Mouse (Mus musculus) forebrain, embryonic 11.5 days (tissue): ENCODE measurements around the gene Capn9. TPM values are rescaled to one million over a fixed set of nuclear protein-coding genes. Genes with fewer than 3 reads are reported as not detected.

Source experiments
- ATAC-seq: fragments of 200-750 bp; cut with Nextera tagmentation; replicated peaks from 2 replicates; pipeline ENCODE4 v1.8.0; 2017; ENCODE audit warnings: moderate TSS enrichment; ENCODE audit not compliant: low FRiP score
- DNase-seq: peaks from one replicate; pipeline ENCODE4 v3.0.0-alpha.2; 2017; ENCODE audit warnings: low spot score
- H3K27ac ChIP-seq: fragments of 300-500 bp; sonication (generic); 2 replicates; pipeline ENCODE4 v1.5.1; 2014; ENCODE audit warnings: low read depth, low read length
- H3K27me3 ChIP-seq: fragments of 300-500 bp; sonication (generic); 2 replicates; pipeline ENCODE4 v1.6.1; 2014; ENCODE audit warnings: mild to moderate bottlenecking, low read length, mixed read lengths; ENCODE audit not compliant: control insufficient read depth, insufficient read depth
- H3K36me3 ChIP-seq: fragments of 300-500 bp; sonication (generic); 2 replicates; pipeline ENCODE4 v1.6.1; 2014; ENCODE audit warnings: mild to moderate bottlenecking, low read length, moderate library complexity, mixed read lengths; ENCODE audit not compliant: control insufficient read depth, insufficient read depth
- H3K4me1 ChIP-seq: fragments of 300-500 bp; sonication (generic); replicated peaks from 2 replicates; pipeline ENCODE4 v1.6.1; 2014; ENCODE audit warnings: low read length, mixed read lengths; ENCODE audit not compliant: control insufficient read depth, insufficient read depth
- H3K4me2 ChIP-seq: fragments of 300-500 bp; sonication (generic); 2 replicates; pipeline ENCODE4 v1.6.1; 2014; ENCODE audit warnings: low read depth, mild to moderate bottlenecking, low read length, moderate library complexity, mixed read lengths; ENCODE audit not compliant: severe bottlenecking
- H3K4me3 ChIP-seq: fragments of 300-500 bp; sonication (generic); 2 replicates; pipeline ENCODE4 v1.5.1; 2014; ENCODE audit warnings: low read depth, low read length
- H3K9ac ChIP-seq: fragments of 300-500 bp; sonication (generic); 2 replicates; pipeline ENCODE4 v1.6.1; 2014; ENCODE audit warnings: low read length
- H3K9me3 ChIP-seq: fragments of 300-500 bp; sonication (generic); 2 replicates; pipeline ENCODE4 v1.6.1; 2016; ENCODE audit warnings: low read length, mixed read lengths; ENCODE audit not compliant: control insufficient read depth
- WGBS: fragments of 180-500 bp; shearing (Covaris S2); extraction: QIAGEN DNeasy Blood & Tissue Kit; methylation state at CpG from one replicate; pipeline ENCODE4 v1.1.7; 2014; 5-methylcytosine and 5-hydroxymethylcytosine counted together
- polyA plus RNA-seq: library from polyadenylated mRNA; unstranded; fragments of >200 nt; fragmentation: Nextera tagmentation; extraction: Ambion mirVana; gene quantifications from 2 replicates; pipeline ENCODE4 v1.2.1, GENCODE M21; 2014

Capn9 gene
- polyA plus RNA-seq, 1 experiment from 2014 or later, result not detected

DNA sequence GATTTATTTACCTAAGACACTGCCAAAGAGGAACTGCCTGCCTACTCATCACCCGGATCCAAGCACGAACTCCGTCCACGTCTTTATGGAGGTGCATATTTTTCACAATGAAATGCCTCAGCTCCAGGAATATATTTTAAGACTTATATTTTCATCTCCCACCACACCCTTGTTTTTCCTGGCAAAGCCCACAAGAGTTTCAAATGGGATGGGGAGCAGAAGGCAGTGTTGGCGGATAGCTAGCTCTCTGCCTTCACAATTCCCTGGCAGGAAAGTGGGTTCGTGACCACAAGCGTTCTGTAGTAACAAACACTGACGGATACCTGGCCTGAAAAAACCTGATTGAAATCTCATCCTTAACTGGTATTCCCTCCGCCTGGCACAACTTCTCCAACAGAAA, 85.9 kb downstream of the Capn9 start:
- no peak for ATAC-seq
- peak overlapping the region; percentile 89; the same call in 1 of the 2 replicates for H3K9ac ChIP-seq
- DNase-seq, result no peak
- no peaks in the 10 kb centered on the region for H3K9me3 ChIP-seq
- H3K4me1 ChIP-seq, result peaks cover 5% of the 10 kb centered on the region
- H3K4me3 ChIP-seq, result peak overlapping the region; percentile 79
- H3K4me2 ChIP-seq, result peak overlapping the region; percentile 93
- H3K27ac ChIP-seq, result no peak overlapping the region
- WGBS, result 63% methylated on average over 9 of the region's 9 CpGs
- H3K36me3 ChIP-seq, result no peaks in the 10 kb centered on the region
- H3K27me3 ChIP-seq, result no peaks in the 10 kb centered on the region

DNA sequence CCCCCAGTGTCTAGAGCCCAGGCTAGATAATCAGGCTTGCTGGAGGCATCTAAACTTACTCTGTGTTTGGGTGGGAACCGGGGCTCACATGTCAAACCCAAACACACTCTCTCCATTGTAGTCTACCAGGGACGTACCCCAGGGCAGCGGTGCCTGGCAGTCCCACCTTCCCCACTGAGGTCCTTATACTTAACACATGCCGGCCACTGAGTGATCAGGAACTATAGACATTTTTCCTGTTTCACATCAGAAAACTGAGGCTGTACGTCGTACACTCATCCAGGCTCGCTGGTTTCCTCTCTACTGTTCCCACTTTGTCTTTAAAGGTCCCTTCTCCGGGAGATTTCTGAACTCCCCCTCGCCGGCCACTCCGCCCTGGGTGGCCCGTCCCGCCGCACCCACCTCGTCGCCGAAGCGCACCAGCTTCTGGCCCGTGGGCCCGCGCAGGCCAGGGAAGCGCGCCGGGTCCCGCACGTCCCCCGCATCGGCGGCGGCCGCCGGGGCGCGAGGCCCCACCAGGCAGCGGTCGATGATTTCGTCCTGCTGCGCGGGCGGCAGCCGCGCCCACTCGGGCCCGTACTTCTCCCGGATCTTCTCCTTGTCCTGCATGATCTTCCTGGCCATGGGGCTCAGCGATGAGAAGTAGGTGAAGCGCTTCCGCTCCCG, 86.7 kb downstream of the Capn9 start:
- H3K27me3 ChIP-seq, result no peaks in the 10 kb centered on the region
- no peaks in the 10 kb centered on the region for H3K9me3 ChIP-seq
- peaks cover 5% of the 10 kb centered on the region for H3K4me1 ChIP-seq
- DNase-seq, result peak; percentile 62
- WGBS, result under 1% methylated on average over 49 of the region's 49 CpGs
- H3K36me3 ChIP-seq, result no peaks in the 10 kb centered on the region
- peak overlapping the region; percentile 79 for H3K4me3 ChIP-seq
- H3K4me2 ChIP-seq, result peak overlapping the region; percentile 93
- peak; percentile 68 for ATAC-seq
- peak overlapping the region; percentile 18; the same call in 1 of the 2 replicates for H3K27ac ChIP-seq
- peak overlapping the region; percentile 89 for H3K9ac ChIP-seq

DNA sequence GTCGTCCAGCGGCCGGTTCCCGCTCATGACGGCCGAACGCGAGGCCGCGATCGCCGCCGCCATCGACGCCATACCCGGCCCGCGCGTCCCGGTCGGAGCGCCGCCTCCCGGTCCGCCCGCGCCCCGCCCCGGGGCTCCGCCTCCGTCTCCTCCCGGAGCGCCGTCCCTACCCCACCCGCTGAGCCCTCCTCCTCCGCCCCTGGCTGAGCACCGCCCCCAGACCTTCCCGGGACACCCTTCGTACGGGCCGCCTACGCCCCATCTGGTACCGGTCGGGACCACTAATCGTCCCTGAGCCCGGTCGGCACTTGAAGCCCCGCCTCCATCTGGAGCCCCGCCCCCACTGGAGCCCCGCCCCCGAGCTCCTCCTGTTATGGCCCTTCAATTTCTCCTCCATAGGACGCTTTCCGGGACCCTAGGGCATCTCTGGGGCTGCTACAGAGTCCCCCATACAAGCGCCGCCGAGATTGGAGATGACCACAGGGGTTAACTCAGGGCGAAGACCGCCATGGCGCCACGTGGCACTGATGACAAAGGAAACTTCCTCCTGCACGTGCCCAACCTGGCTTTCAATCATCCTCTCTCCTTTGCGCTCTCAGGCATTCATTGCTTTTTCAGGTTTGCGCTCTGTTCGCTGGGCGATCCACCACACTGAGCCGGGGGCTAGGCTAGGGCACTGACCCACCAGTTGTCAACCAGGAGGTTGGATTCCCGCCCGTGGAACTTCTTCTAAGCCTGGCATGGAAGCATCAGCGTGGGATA, 87.4 kb downstream of the Capn9 start, which contains the start of gene 2310022B05Rik:
Gene 2310022B05Rik, minus strand, starts transcription at position 258 of the 762 bp plus-strand sequence.
- Histone ChIP-seq H3K9me3 (no peaks in the 10 kb centered on the region), H3K27me3 (no peaks in the 10 kb centered on the region), H3K27ac (peak within 1 kb of the TSS; percentile 18; the same call in 1 of the 2 replicates), H3K4me2 (peak within 1 kb of the TSS; percentile 93), H3K36me3 (no peaks in the 10 kb centered on the region), H3K4me1 (peaks cover 5% of the 10 kb centered on the region), H3K9ac (peak within 1 kb of the TSS; percentile 89), H3K4me3 (peak within 1 kb of the TSS; percentile 79)
- DNase-seq, result peak; percentile 95
- 2% methylated on average over 68 of the region's 69 CpGs for WGBS
- peak; percentile 88 for ATAC-seq

DNA sequence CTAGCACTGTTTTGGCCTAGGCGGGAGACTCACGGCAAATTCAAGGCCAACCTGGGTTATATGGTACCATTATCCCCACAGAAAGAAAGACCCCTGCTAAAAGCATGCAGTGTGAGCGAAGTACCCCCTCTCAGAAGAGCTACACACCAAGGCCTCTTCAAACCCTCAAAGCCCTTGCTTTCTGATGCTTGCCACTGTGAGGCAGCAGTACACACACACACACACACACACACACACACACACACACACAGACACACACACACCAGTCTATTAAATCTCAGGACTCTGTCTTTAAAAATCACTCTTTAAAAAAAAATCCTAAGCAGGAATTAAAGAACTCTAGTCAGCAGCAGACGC, 87.9 kb downstream of the Capn9 start:
- H3K9ac ChIP-seq, result peak overlapping the region; percentile 89
- no peaks in the 10 kb centered on the region for H3K36me3 ChIP-seq
- 0 out of 2 replicates have a peak overlapping the region, but pooled peaks have one; percentile 12 for H3K27ac ChIP-seq
- H3K27me3 ChIP-seq, result no peaks in the 10 kb centered on the region
- peak overlapping the region; percentile 93; the same call in 1 of the 2 replicates for H3K4me2 ChIP-seq
- H3K4me1 ChIP-seq, result peaks cover 5% of the 10 kb centered on the region; the same call in 1 of the 2 replicates
- no peaks in the 10 kb centered on the region for H3K9me3 ChIP-seq
- WGBS, result 55% methylated on average over 4 of the region's 4 CpGs
- DNase-seq (no peak), ATAC-seq (peak; percentile 13; the same call in 1 of the 2 replicates)
- peak overlapping the region; percentile 79; the same call in 1 of the 2 replicates for H3K4me3 ChIP-seq

DNA sequence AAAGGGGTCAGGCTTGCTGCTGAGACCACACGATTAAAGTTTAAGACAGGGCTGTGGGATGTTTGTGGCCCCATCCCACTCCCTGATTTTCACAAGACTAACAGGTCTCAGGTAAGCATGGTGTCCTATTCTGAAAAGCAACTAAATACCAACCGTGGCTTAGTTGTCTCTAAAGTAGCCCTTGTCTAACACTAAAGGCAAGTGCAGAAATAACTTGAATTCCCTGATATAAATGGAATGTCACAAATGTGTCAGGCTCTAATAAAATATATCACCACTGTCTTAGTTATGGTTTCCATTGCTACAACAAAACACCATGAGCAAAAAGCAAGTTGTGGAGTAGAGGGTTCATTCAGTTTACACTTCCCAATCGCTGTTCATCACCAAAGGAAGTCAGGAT, 88.5 kb downstream of the Capn9 start:
- no peak for ATAC-seq
- WGBS, result 90% methylated on average over 3 of the region's 3 CpGs

More for the DNA sequence above, 88.5 kb downstream of the Capn9 start:
- Histone ChIP-seq H3K9ac (no peak overlapping the region), H3K4me2 (no peak overlapping the region), H3K4me1 (peaks cover 5% of the 10 kb centered on the region; the same call in 1 of the 2 replicates), H3K4me3 (no peak overlapping the region), H3K36me3 (no peaks in the 10 kb centered on the region), H3K9me3 (no peaks in the 10 kb centered on the region), H3K27ac (no peak overlapping the region), H3K27me3 (no peaks in the 10 kb centered on the region)
- DNase-seq, result no peak

Other genes starting within 250 kb of the Capn9 start
- 4.8 and 5.3 TPM in 2 replicates for gene Pgbd5, start 136.5 kb upstream of the Capn9 start, polyA plus RNA-seq
- gene Cog2, start 55.3 kb upstream of the Capn9 start, polyA plus RNA-seq, result 41.4 and 44.7 TPM in 2 replicates
- gene Agt, start 6.4 kb upstream of the Capn9 start, polyA plus RNA-seq, result not detected in 2 replicates
- 23.5 and 26.6 TPM in 2 replicates for gene 2310022B05Rik, start 87.3 kb downstream of the Capn9 start, polyA plus RNA-seq
- 60.3 and 63.2 TPM in 2 replicates for gene Ttc13, start 145.9 kb downstream of the Capn9 start, polyA plus RNA-seq
- 34.1 and 38.2 TPM in 2 replicates for gene Arv1, start 146.0 kb downstream of the Capn9 start, polyA plus RNA-seq
- 1.2 and 1.4 TPM in 2 replicates for gene Fam89a, start 175.7 kb downstream of the Capn9 start, polyA plus RNA-seq
- 2.2 and 2.7 TPM in 2 replicates for gene Trim67, start 217.0 kb downstream of the Capn9 start, polyA plus RNA-seq